Mouse (Mus musculus) ES-E14 (cell line): ENCODE results near the gene Cfap52. TPM values are rescaled to one million over a fixed set of nuclear protein-coding genes. Genes with fewer than 3 reads are reported as not detected.

ENCODE experiments used
- DNase-seq: peaks from one replicate; pipeline ENCODE4 v3.0.0-alpha.2; 2013; ENCODE audit warnings: low read depth, low spot score
- H3K27ac ChIP-seq: 2 replicates; pipeline ENCODE4 v1.5.1; 2012; ENCODE audit warnings: low read depth, mild to moderate bottlenecking, low read length, moderate library complexity, mixed read lengths; ENCODE audit not compliant: poor library complexity, insufficient read depth, severe bottlenecking
- H3K36me3 ChIP-seq: 2 replicates; pipeline ENCODE4 v1.6.1; 2012; ENCODE audit warnings: mild to moderate bottlenecking, low read length, moderate library complexity, mixed read lengths; ENCODE audit not compliant: control insufficient read depth, poor library complexity, insufficient read depth, severe bottlenecking
- H3K4me1 ChIP-seq, 2 experiments: fragments of 150-350 bp in 1 of 2; sonication (generic) in 1 of 2; 2 replicates each; pipeline ENCODE4 v1.6.1; 2012; ENCODE audit warnings: low read length in 2 of 2, mild to moderate bottlenecking in 1 of 2, mixed read lengths in 1 of 2; ENCODE audit not compliant: control insufficient read depth in 2 of 2, insufficient read depth in 2 of 2, poor library complexity in 1 of 2
- H3K4me3 ChIP-seq, 2 experiments: fragments of 150-350 bp in 1 of 2; sonication (generic) in 1 of 2; 2 replicates each; pipeline ENCODE4 v1.5.1; 2012; ENCODE audit warnings: low read length in 2 of 2, low read depth in 1 of 2, mild to moderate bottlenecking in 1 of 2, mixed read lengths in 1 of 2; ENCODE audit not compliant: insufficient read depth in 1 of 2, poor library complexity in 1 of 2, severe bottlenecking in 1 of 2
- H3K9ac ChIP-seq: 2 replicates; pipeline ENCODE4 v1.6.1; 2012; ENCODE audit warnings: low read depth, mild to moderate bottlenecking, low read length, mixed read lengths; ENCODE audit not compliant: poor library complexity, insufficient read depth, severe bottlenecking
- H3K9me3 ChIP-seq: fragments of 150-350 bp; sonication (generic); 2 replicates; pipeline ENCODE4 v1.6.1; 2012; ENCODE audit warnings: low read depth, mild to moderate bottlenecking, low read length; ENCODE audit not compliant: control insufficient read depth, insufficient read depth
- CHD2 ChIP-seq: IDR thresholded peaks from 2 replicates; pipeline ENCODE4 v1.6.1; 2014; ENCODE audit warnings: mild to moderate bottlenecking, low read depth, low read length, inconsistent platforms
- HCFC1 ChIP-seq: IDR thresholded peaks from 2 replicates; pipeline ENCODE4 v1.6.1; 2012; ENCODE audit warnings: low read length, inconsistent platforms, borderline replicate concordance; ENCODE audit not compliant: insufficient read depth
- MAFK ChIP-seq: IDR thresholded peaks from 2 replicates; pipeline ENCODE4 v1.6.1; 2014; ENCODE audit warnings: mild to moderate bottlenecking, low read depth, low read length, inconsistent platforms; ENCODE audit not compliant: insufficient read depth
- ZC3H11A ChIP-seq: IDR thresholded peaks from 2 replicates; pipeline ENCODE4 v1.6.1; 2012; ENCODE audit warnings: low read depth, mild to moderate bottlenecking, inconsistent platforms, low read length, borderline replicate concordance
- ZNF384 ChIP-seq: IDR thresholded peaks from 2 replicates; pipeline ENCODE4 v1.6.1; 2012; ENCODE audit warnings: low read depth, low read length, inconsistent platforms
- in situ Hi-C, 2 experiments: fragments of 600-800 bp; cut with MboI; formaldehyde crosslinking; loops; one replicate each; pipeline ENCODE4 v1.15.1; 2025; ENCODE audit warnings: low sequenced_read_pairs in 2 of 2, inconsistent platforms in 1 of 2; ENCODE audit not compliant: unreplicated experiment in 2 of 2
- total RNA-seq: library from RNA; depleted of rRNA; stranded (reverse); fragments of 300-350 nt; gene quantifications from 2 replicates; pipeline ENCODE4 v1.2.3, GENCODE M21; 2012; rRNA removed

Cfap52 gene
- total RNA-seq, 1 experiment, result 0.36 TPM

DNA sequence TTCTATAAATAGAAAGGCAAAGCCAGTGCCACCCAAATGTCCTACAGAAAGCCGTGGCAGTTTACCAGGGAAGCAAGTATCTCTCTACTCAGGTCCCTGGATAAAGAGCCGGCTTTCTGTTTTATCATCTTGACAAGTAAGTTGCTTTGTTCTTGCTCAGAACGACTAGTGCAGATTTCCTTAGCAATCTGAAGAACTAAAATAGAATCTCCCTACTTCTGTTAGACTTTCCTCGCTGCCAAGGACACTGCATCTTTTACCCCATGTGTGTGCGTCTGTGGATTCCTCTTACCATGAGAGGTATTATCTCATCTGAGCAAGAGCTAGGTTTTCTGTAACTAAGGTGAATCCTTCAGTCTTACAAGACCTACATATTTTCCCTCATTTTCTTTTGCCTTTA lies 76.9 kb downstream of the Cfap52 start:
- no peaks in the 10 kb centered on the region for H3K4me1 ChIP-seq
- in situ Hi-C loops, result no loop called here
- H3K36me3 ChIP-seq, result no peaks in the 10 kb centered on the region
- TF ChIP-seq ZC3H11A (no peak), ZNF384 (no peak), HCFC1 (no peak), CHD2 (no peak), MAFK (no peak)
- H3K4me3 ChIP-seq, result no peak overlapping the region
- no peak overlapping the region for H3K27ac ChIP-seq
- H3K9me3 ChIP-seq, result no peaks in the 10 kb centered on the region
- no peak for DNase-seq
- no peak overlapping the region for H3K9ac ChIP-seq

DNA sequence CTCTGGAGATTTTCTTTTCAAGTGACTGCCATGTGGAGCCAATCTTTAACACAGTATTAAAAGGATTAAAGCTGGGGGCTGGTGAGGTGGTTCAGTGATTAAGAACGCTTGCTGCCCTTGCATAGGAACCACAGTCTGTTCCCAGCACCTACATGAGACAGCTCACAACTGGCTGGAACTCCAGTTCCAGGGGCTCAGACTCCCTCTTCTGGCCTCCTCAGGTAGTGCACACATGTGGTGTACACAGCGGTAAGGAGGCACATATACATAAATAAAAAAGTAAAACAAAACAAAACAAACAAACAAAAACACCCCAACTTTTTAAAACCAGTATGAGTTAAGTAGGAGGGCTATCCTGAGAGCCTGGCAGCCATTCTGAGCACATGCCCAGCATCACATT lies 79.5 kb downstream of the Cfap52 start:
- no peak overlapping the region for H3K9ac ChIP-seq
- no peaks in the 10 kb centered on the region for H3K9me3 ChIP-seq
- no peaks in the 10 kb centered on the region; the same call in 1 of the 2 replicates for H3K36me3 ChIP-seq
- H3K4me1 ChIP-seq, result no peaks in the 10 kb centered on the region
- H3K4me3 ChIP-seq, result no peak overlapping the region
- TF ChIP-seq ZC3H11A (0 out of 2 replicates have a peak, but pooled peaks have one; percentile 14), HCFC1 (no peak)
- no peak overlapping the region for H3K27ac ChIP-seq
- DNase-seq, result no peak
- in situ Hi-C loops, result no loop called here

Other genes with a start within 250 kb of the Cfap52 start
- gene Glp2r, start 194.5 kb downstream of the Cfap52 start, total RNA-seq, result not detected in 2 replicates
- gene Gsg1l2, start 191.0 kb downstream of the Cfap52 start, total RNA-seq, result not detected in 2 replicates
- gene Dhrs7c, start 167.5 kb downstream of the Cfap52 start, total RNA-seq, result not detected in 2 replicates
- gene Usp43, start 43.5 kb downstream of the Cfap52 start, total RNA-seq, result 1.1 and 1.6 TPM in 2 replicates
- gene Stx8, start 542 bp upstream of the Cfap52 start, total RNA-seq, result 15.5 and 19.4 TPM in 2 replicates